Comparison of ENCODE assay signal across 11 mouse cellular contexts in genomic region chr5:144668060-144668459, GRCm38 (mm10).
"Had no signal": no experiment of that assay in that cellular context is flagged by ENCODE, and none has a peak within 500 bp of the region (broad histone marks: within the 10 kb centered on the region; RNA-seq: fewer than 3 reads in every experiment).

No protein-coding gene starts in this region.

- H3K4me2 ChIP-seq: limb, embryonic 13.5 days; neural tube, embryonic 13.5 days; stomach, embryonic 15.5 days had no signal

- DNase-seq: kidney, adult 2 months; kidney, postnatal 36 days; left cerebral cortex, postnatal 4 days; lung, adult 18-20 months; right cerebral cortex, postnatal 14 days; thymus, postnatal 36 days had no signal

- ATAC-seq: intestine, embryonic 16.5 days had no signal

- H3K9ac ChIP-seq: limb, embryonic 13.5 days; liver, embryonic 14.5 days; neural tube, embryonic 13.5 days; stomach, embryonic 15.5 days had no signal

- H3K36me3 ChIP-seq: limb, embryonic 13.5 days; neural tube, embryonic 13.5 days; stomach, embryonic 15.5 days had no signal

- H3K4me3 ChIP-seq: limb, embryonic 13.5 days; neural tube, embryonic 13.5 days; stomach, embryonic 15.5 days had no signal

- H3K27me3 ChIP-seq: neural tube, embryonic 13.5 days; stomach, embryonic 15.5 days had no signal

- H3K4me1 ChIP-seq: limb, embryonic 13.5 days; stomach, embryonic 15.5 days had no signal

- H3K9me3 ChIP-seq: limb, embryonic 13.5 days; neural tube, embryonic 13.5 days; stomach, embryonic 15.5 days had no signal

- H3K27ac ChIP-seq: limb, embryonic 13.5 days; liver, embryonic 14.5 days; neural tube, embryonic 13.5 days; stomach, embryonic 15.5 days had no signal
